Mouse (Mus musculus): Measurements from ENCODE around the gene Slc16a1. TPM values are rescaled to one million over a fixed set of nuclear protein-coding genes. Genes with fewer than 3 reads are reported as not detected.

Gene Slc16a1
- total RNA-seq (2014; fragmentation: Nextera tagmentation): 76.1 and 80.4 TPM in 2 replicates
- 137 and 154 TPM in 2 replicates for total RNA-seq (2017)

GRCm38 (mm10) chr3:104638403-104638779, at the start of gene Slc16a1:
Gene Slc16a1 (plus strand): TSS chr3:104638668.
- ATAC-seq (replicated peaks; ENCODE audit: low FRiP score, low TSS enrichment, poor library complexity, severe bottlenecking): peak; percentile 80

- ATAC-seq (replicated peaks; ENCODE audit: low FRiP score, low TSS enrichment, poor library complexity, severe bottlenecking): no peak
Measured at GRCm38 (mm10) chr3:104596451-104597134, 41.9 kb upstream of the Slc16a1 start.

GRCm38 (mm10) chr3:104597135-104597764, 41.2 kb upstream of the Slc16a1 start:
- no peak for ATAC-seq (replicated peaks; ENCODE audit: low FRiP score, low TSS enrichment, poor library complexity, severe bottlenecking)

GRCm38 (mm10) chr3:104599296-104600150, 38.9 kb upstream of the Slc16a1 start:
- ATAC-seq (replicated peaks; ENCODE audit: low FRiP score, low TSS enrichment, poor library complexity, severe bottlenecking): no peak

- ATAC-seq (replicated peaks; ENCODE audit: low FRiP score, low TSS enrichment, poor library complexity, severe bottlenecking): no peak
Measured at GRCm38 (mm10) chr3:104600691-104601090, 37.8 kb upstream of the Slc16a1 start.

GRCm38 (mm10) chr3:104601680-104602079, 36.8 kb upstream of the Slc16a1 start:
- ATAC-seq (replicated peaks; ENCODE audit: low FRiP score, low TSS enrichment, poor library complexity, severe bottlenecking): no peak

- ATAC-seq (replicated peaks; ENCODE audit: low FRiP score, low TSS enrichment, poor library complexity, severe bottlenecking): no peak
Measured at GRCm38 (mm10) chr3:104609690-104610380, 28.6 kb upstream of the Slc16a1 start.

GRCm38 (mm10) chr3:104610453-104611230, 27.8 kb upstream of the Slc16a1 start:
- ATAC-seq (replicated peaks; ENCODE audit: low FRiP score, low TSS enrichment, poor library complexity, severe bottlenecking): peak; percentile 64

- ATAC-seq (replicated peaks; ENCODE audit: low FRiP score, low TSS enrichment, poor library complexity, severe bottlenecking): no peak
Measured at GRCm38 (mm10) chr3:104611951-104612350, 26.5 kb upstream of the Slc16a1 start.

- no peak for ATAC-seq (replicated peaks; ENCODE audit: low FRiP score, low TSS enrichment, poor library complexity, severe bottlenecking)
Measured at GRCm38 (mm10) chr3:104613102-104613501, 25.4 kb upstream of the Slc16a1 start.

GRCm38 (mm10) chr3:104614081-104614480, 24.4 kb upstream of the Slc16a1 start:
- no peak for ATAC-seq (replicated peaks; ENCODE audit: low FRiP score, low TSS enrichment, poor library complexity, severe bottlenecking)

GRCm38 (mm10) chr3:104615216-104615615, 23.3 kb upstream of the Slc16a1 start:
- ATAC-seq (replicated peaks; ENCODE audit: low FRiP score, low TSS enrichment, poor library complexity, severe bottlenecking): no peak

GRCm38 (mm10) chr3:104616155-104616554, 22.3 kb upstream of the Slc16a1 start:
- no peak for ATAC-seq (replicated peaks; ENCODE audit: low FRiP score, low TSS enrichment, poor library complexity, severe bottlenecking)

GRCm38 (mm10) chr3:104621841-104622240, 16.6 kb upstream of the Slc16a1 start:
- ATAC-seq (replicated peaks; ENCODE audit: low FRiP score, low TSS enrichment, poor library complexity, severe bottlenecking): no peak

- no peak for ATAC-seq (replicated peaks; ENCODE audit: low FRiP score, low TSS enrichment, poor library complexity, severe bottlenecking)
Measured at GRCm38 (mm10) chr3:104629810-104630209, 8.7 kb upstream of the Slc16a1 start.

GRCm38 (mm10) chr3:104630941-104631340, 7.5 kb upstream of the Slc16a1 start:
- no peak for ATAC-seq (replicated peaks; ENCODE audit: low FRiP score, low TSS enrichment, poor library complexity, severe bottlenecking)

GRCm38 (mm10) chr3:104632560-104633162, 5.8 kb upstream of the Slc16a1 start:
- peak; percentile 84 for ATAC-seq (replicated peaks; ENCODE audit: low FRiP score, low TSS enrichment, poor library complexity, severe bottlenecking)

- no peak for ATAC-seq (replicated peaks; ENCODE audit: low FRiP score, low TSS enrichment, poor library complexity, severe bottlenecking)
Measured at GRCm38 (mm10) chr3:104636491-104636890, 2.0 kb upstream of the Slc16a1 start.
